Mouse (Mus musculus) CH12.LX (cell line): Measurements from ENCODE around the gene Celf2. TPM values are rescaled to one million over a fixed set of nuclear protein-coding genes. Genes with fewer than 3 reads are reported as not detected.

Source experiments
- DNase-seq: peaks from one replicate; pipeline ENCODE4 v3.0.0-alpha.2; 2013; ENCODE audit errors: extremely low read depth
- H3K27ac ChIP-seq: 2 replicates; pipeline ENCODE4 v1.5.1; 2012; ENCODE audit warnings: low read depth, mild to moderate bottlenecking, control low read depth, moderate library complexity; ENCODE audit not compliant: insufficient read depth
- H3K27me3 ChIP-seq: replicated peaks from 2 replicates; pipeline ENCODE3; 2012; ENCODE audit warnings: inconsistent platforms
- H3K36me3 ChIP-seq, 2 experiments: replicated peaks in 1 of 2; 2 replicates each; pipeline versions ENCODE3 to v1.6.1; 2012; ENCODE audit warnings: inconsistent platforms in 1 of 2, low read length in 1 of 2, mild to moderate bottlenecking in 1 of 2, mixed read lengths in 1 of 2, moderate library complexity in 1 of 2; ENCODE audit not compliant: control insufficient read depth in 1 of 2, insufficient read depth in 1 of 2
- H3K4me1 ChIP-seq, 2 experiments: 2 replicates each; pipeline ENCODE4 v1.6.1; 2012; ENCODE audit warnings: inconsistent platforms in 1 of 2, moderate library complexity in 1 of 2; ENCODE audit not compliant: insufficient read depth in 2 of 2, control insufficient read depth in 1 of 2
- H3K4me2 ChIP-seq: 2 replicates; pipeline ENCODE4 v1.6.1; 2012; ENCODE audit warnings: low read depth, mild to moderate bottlenecking, control low read depth; ENCODE audit not compliant: poor library complexity, insufficient read depth, severe bottlenecking
- H3K4me3 ChIP-seq, 3 experiments: fragments of 150-350 bp in 1 of 3; sonication (generic) in 1 of 3; replicated peaks in 1 of 3; 2 replicates each; pipeline versions ENCODE3 to v1.5.1; 2011 to 2012; ENCODE audit warnings: low read depth in 2 of 3, low read length in 2 of 3, mild to moderate bottlenecking in 2 of 3, moderate library complexity in 2 of 3, control low read depth in 1 of 3, improper control_type of control experiment in 1 of 3, inconsistent platforms in 1 of 3, mixed read lengths in 1 of 3; ENCODE audit not compliant: poor library complexity in 1 of 3
- H3K79me2 ChIP-seq: replicated peaks from 2 replicates; pipeline ENCODE4 v1.6.1; 2012; ENCODE audit warnings: mild to moderate bottlenecking, moderate library complexity; ENCODE audit not compliant: control insufficient read depth, poor library complexity, insufficient read depth, severe bottlenecking; ENCODE audit errors: extremely low read depth
- H3K9ac ChIP-seq: 2 replicates; pipeline ENCODE4 v1.6.1; 2012; ENCODE audit warnings: low read depth, mild to moderate bottlenecking, control low read depth, moderate library complexity; ENCODE audit not compliant: insufficient read depth
- H3K9me3 ChIP-seq: replicated peaks from 2 replicates; pipeline ENCODE3; 2012; ENCODE audit warnings: low read length, inconsistent platforms, mixed read lengths
- E2F4 ChIP-seq: IDR thresholded peaks from 2 replicates; pipeline ENCODE4 v1.6.1; 2011; ENCODE audit warnings: low read depth, low read length, improper control_type of control experiment; ENCODE audit not compliant: insufficient replicate concordance
- POLR2A ChIP-seq: IDR thresholded peaks from 2 replicates; pipeline ENCODE4 v1.6.1; 2011; ENCODE audit warnings: low read depth, mild to moderate bottlenecking, improper control_type of control experiment, low read length
- POLR2AphosphoS2 ChIP-seq: IDR thresholded peaks from 2 replicates; pipeline ENCODE4 v1.6.1; 2011; ENCODE audit warnings: low read depth, low read length, improper control_type of control experiment
- RCOR1 ChIP-seq: conservative IDR thresholded peaks from 2 replicates; pipeline ENCODE4 v1.6.1; 2012; ENCODE audit warnings: low read depth, mild to moderate bottlenecking, inconsistent platforms, low read length, improper control_type of control experiment
- UBTF ChIP-seq: IDR thresholded peaks from 2 replicates; pipeline ENCODE4 v1.6.1; 2012; ENCODE audit warnings: low read depth, mild to moderate bottlenecking, inconsistent platforms, low read length, improper control_type of control experiment, moderate library complexity
- USF2 ChIP-seq: conservative IDR thresholded peaks from 2 replicates; pipeline ENCODE4 v1.6.1; 2011; ENCODE audit warnings: low read depth, low read length, improper control_type of control experiment
- dilution Hi-C: fragments of 300-500 bp; cut with MboI; formaldehyde crosslinking; loops from 2 replicates; pipeline ENCODE4 v1.14.3; 2020; ENCODE audit warnings: low sequenced_read_pairs; ENCODE audit not compliant: extremely low pct_unique_long_range_greater_than_20kb, extremely low pct_ligation_motif_present
- in situ Hi-C: fragments of 300-500 bp; cut with MboI; formaldehyde crosslinking; loops from 3 replicates; pipeline ENCODE4 v1.14.3; 2019; ENCODE audit warnings: low sequenced_read_pairs, low pct_ligation_motif_present, low pct_unique_long_range_greater_than_20kb, mixed read lengths
- polyA plus RNA-seq: library from polyadenylated mRNA; unstranded; fragments of >175 nt; gene quantifications from 2 replicates; pipeline ENCODE4 v1.2.1, GENCODE M21; 2012; ENCODE audit warnings: low read depth; ENCODE audit not compliant: insufficient read length
- total RNA-seq, 2 experiments: library from RNA; depleted of rRNA; stranded (reverse); fragments of 300-350 nt in 1 of 2; fragments of >200 nt in 1 of 2; gene quantifications; 2 replicates each; pipeline ENCODE4 v1.2.3; 2012 to 2014

Celf2 gene
- total and polyA plus RNA-seq, 3 experiments: 51.0 to 143 (median 103) TPM

- TF ChIP-seq POLR2A (0 out of 2 replicates have a peak, but pooled peaks have one; percentile 11), E2F4 (no peak)
- Histone ChIP-seq H3K9me3 (no peaks in the 10 kb centered on the region), H3K9ac (no peak overlapping the region), H3K4me2 (no peak overlapping the region), H3K27ac (peak overlapping the region; percentile 41; the same call in 1 of the 2 replicates), H3K36me3 (peaks cover 37 to 61% of the 10 kb centered on the region in 2 experiments), H3K4me1 (peaks cover 10 to 55% of the 10 kb centered on the region in 2 experiments), H3K27me3 (no peaks in the 10 kb centered on the region), H3K79me2 (no peaks in the 10 kb centered on the region; the same call in 1 of the 2 replicates), H3K4me3 (no peak overlapping the region)
- dilution Hi-C loops: no loop called here
- DNase-seq: no peak
- in situ Hi-C loops: no loop called here
Measured at GRCm38 (mm10) chr2:6549251-6549650, 960.1 kb downstream of the Celf2 start.

DNA sequence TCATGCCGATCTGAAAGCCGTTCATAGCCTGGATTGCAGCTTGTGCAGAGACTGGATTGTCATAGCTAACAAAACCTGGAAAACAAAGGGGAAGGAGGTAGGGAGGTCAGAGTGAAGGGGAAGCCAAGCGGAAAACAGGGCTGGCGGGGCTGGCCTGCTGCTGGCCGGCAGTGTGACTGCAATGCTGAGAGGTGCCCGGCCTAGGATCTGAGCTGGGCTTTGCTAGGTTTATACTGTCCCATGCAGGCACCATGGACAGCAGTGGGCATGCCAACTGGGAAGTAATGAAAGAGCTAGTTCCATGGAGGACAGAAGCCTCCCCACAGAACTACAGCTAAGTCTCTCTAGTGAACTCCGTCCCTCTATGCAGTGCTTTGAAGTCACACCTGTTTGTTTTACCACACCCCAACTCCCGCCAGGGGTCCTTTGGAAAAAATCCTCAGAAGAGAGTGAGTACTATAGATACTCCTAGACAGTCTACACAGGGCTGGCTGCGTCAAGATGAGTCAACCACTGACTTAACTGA, 962.2 kb downstream of the Celf2 start:
- no peaks in the 10 kb centered on the region for H3K9me3 ChIP-seq
- no peaks in the 10 kb centered on the region for H3K27me3 ChIP-seq
- H3K27ac ChIP-seq: peak overlapping the region; percentile 100
- H3K79me2 ChIP-seq: no peaks in the 10 kb centered on the region; the same call in 1 of the 2 replicates
- in situ Hi-C loops: no loop called here
- peak overlapping the region; percentile 51 for H3K9ac ChIP-seq
- peaks cover 22 to 43% of the 10 kb centered on the region in 2 experiments for H3K36me3 ChIP-seq
- H3K4me3 ChIP-seq: peak overlapping the region in 2 of 3 experiments; percentile 7 to 23
- peak overlapping the region; percentile 98 for H3K4me2 ChIP-seq
- TF ChIP-seq POLR2AphosphoS2 (no peak), POLR2A (peak; percentile 47; the same call in 1 of the 2 replicates), UBTF (0 out of 2 replicates have a peak, but pooled peaks have one; percentile 0), RCOR1 (no peak)
- H3K4me1 ChIP-seq: peaks cover 13 to 74% of the 10 kb centered on the region in 2 experiments
- peak; percentile 83 for DNase-seq
- dilution Hi-C loops: no loop called here

DNA sequence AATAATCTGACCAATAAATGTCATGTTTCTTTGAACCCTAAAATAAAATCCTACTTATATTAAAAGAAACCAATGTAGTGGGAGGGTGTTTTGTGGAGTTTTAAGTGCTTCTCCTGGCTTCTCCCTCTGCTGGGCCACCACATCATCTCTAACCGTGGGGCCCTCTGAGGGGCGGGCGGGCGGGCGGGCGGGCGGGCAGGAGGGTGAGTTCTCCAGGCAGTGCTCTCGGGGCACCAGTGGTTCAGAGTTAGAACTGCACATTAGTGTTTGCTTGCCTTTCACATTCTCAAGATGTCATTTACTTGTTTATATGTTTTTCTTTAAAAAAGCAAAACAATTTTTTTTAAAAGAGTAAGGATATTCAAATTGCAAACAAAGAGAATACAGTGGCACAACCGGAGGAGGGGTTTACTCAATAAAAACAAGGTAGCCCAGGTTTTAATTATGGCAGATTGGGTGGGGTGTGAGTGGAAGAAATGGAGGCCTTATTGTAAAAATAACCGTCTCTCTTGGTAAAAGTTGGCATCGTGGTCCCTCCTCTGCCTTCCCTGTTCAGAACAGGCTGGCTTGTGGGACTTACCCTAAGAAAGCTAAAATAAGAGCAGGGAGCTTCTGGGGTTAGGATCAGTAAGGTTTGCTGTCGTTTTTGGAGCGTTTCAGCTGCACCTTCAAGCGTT, 962.8 kb downstream of the Celf2 start:
- Histone ChIP-seq H3K4me1 (peaks cover 13 to 77% of the 10 kb centered on the region in 2 experiments), H3K4me2 (peak overlapping the region; percentile 98), H3K27ac (peak overlapping the region; percentile 100), H3K4me3 (peak overlapping the region in 2 of 3 experiments; percentile 7 to 23), H3K79me2 (no peaks in the 10 kb centered on the region; the same call in 1 of the 2 replicates), H3K36me3 (peaks cover 17 to 40% of the 10 kb centered on the region in 2 experiments), H3K9me3 (no peaks in the 10 kb centered on the region), H3K9ac (peak overlapping the region; percentile 51), H3K27me3 (no peaks in the 10 kb centered on the region)
- DNase-seq: no peak
- in situ Hi-C loops (no loop called here), dilution Hi-C loops (no loop called here)
- TF ChIP-seq E2F4: no peak
- TF ChIP-seq USF2: 0 out of 2 replicates have a peak, but pooled peaks have one; percentile 5
